Mouse (Mus musculus) intestine, embryonic 15.5 days (tissue): ENCODE measurements around the gene Rnf213. TPM values are rescaled to one million over a fixed set of nuclear protein-coding genes. Genes with fewer than 3 reads are reported as not detected.
A peak's percentile ranks its signal among the peaks of the same experiment; 100 is the strongest.

Source experiments
- ATAC-seq: fragments of 200-750 bp; cut with Nextera tagmentation; 2 replicates; pipeline ENCODE4 v1.8.0; 2017; ENCODE audit warnings: moderate TSS enrichment, moderate library complexity
- H3K27ac ChIP-seq: fragments of 300-500 bp; sonication (generic); 2 replicates; pipeline ENCODE4 v1.5.1; 2015; ENCODE audit warnings: mild to moderate bottlenecking, inconsistent platforms
- H3K27me3 ChIP-seq: fragments of 300-500 bp; sonication (generic); replicated peaks from 2 replicates; pipeline ENCODE4 v1.6.1; 2015; ENCODE audit warnings: inconsistent platforms
- H3K36me3 ChIP-seq: fragments of 300-500 bp; sonication (generic); 2 replicates; pipeline ENCODE4 v1.6.1; 2015; ENCODE audit warnings: inconsistent platforms
- H3K4me1 ChIP-seq: fragments of 300-500 bp; sonication (generic); replicated peaks from 2 replicates; pipeline ENCODE4 v1.6.1; 2015; ENCODE audit warnings: inconsistent platforms
- H3K4me2 ChIP-seq: fragments of 300-500 bp; sonication (generic); replicated peaks from 2 replicates; pipeline ENCODE4 v1.6.1; 2015; ENCODE audit warnings: mild to moderate bottlenecking, inconsistent platforms
- H3K4me3 ChIP-seq: fragments of 300-500 bp; sonication (generic); replicated peaks from 2 replicates; pipeline ENCODE4 v1.5.1; 2015; ENCODE audit warnings: inconsistent platforms
- H3K9ac ChIP-seq: fragments of 300-500 bp; sonication (generic); 2 replicates; pipeline ENCODE4 v1.6.1; 2015; ENCODE audit warnings: inconsistent platforms
- H3K9me3 ChIP-seq: fragments of 300-500 bp; sonication (generic); 2 replicates; pipeline ENCODE4 v1.6.1; 2016; ENCODE audit warnings: inconsistent platforms
- WGBS: fragments of 180-500 bp; shearing (Covaris S2); methylation state at CpG from one replicate; pipeline ENCODE4 v1.1.7; 2015; 5-methylcytosine and 5-hydroxymethylcytosine counted together
- polyA plus RNA-seq: library from polyadenylated mRNA; unstranded; fragments of >200 nt; fragmentation: Nextera tagmentation; extraction: Ambion mirVana; gene quantifications from 2 replicates; pipeline ENCODE4 v1.2.1, GENCODE M21; 2015

Rnf213 gene
- polyA plus RNA-seq, 1 experiment from 2014 or later = 8.3 TPM

DNA sequence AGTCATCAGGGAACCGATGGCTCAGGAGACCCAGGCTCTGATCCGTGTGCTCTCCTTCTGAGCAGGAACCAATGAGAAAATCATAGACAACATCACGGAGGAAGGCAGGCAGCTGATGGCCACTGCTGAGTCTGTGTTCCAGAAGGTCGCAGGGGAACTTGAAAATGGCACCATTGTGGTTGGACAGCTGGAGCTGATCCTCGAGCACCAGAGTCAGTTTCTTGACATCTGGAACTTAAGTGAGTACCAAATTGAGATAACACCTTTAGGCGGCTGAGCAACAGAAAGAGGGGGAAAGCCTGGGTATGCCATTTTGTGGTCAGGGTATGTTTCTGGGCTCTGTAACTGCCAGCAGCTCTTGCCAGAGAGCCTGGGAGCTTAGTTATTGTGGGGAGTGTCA is 34.5 kb downstream of the Rnf213 start:
- peaks cover 13% of the 10 kb centered on the region for H3K4me1 ChIP-seq
- H3K27ac ChIP-seq = no peak overlapping the region
- H3K9ac ChIP-seq = no peak overlapping the region
- H3K36me3 ChIP-seq = peaks cover 6% of the 10 kb centered on the region
- H3K27me3 ChIP-seq = no peaks in the 10 kb centered on the region
- no peaks in the 10 kb centered on the region for H3K9me3 ChIP-seq
- no peak overlapping the region for H3K4me2 ChIP-seq
- H3K4me3 ChIP-seq = no peak overlapping the region
- no peak for ATAC-seq
- WGBS = 85% methylated on average over 6 of the region's 6 CpGs

DNA sequence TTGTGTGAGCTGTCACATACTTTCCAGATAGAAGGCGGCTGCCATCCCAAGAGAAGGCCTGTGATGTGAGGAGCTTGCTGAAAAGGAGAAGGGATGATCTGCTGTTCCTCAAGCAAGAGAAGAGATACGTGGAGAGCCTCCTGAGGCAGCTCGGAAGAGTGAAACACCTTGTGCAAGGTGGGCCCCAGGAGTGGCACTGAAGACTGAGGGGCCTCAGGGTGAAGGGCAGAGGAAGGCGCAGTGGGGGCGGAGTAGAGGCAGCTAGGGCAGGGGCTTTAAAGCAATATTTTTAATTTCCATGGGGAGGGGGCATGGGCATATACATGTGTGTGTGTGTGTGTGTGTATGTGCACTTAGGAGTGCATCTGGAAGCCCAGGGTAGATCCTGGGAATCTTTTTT is 35.1 kb downstream of the Rnf213 start:
- H3K36me3 ChIP-seq = peaks cover 6% of the 10 kb centered on the region
- H3K27me3 ChIP-seq = no peaks in the 10 kb centered on the region
- ATAC-seq = peak; percentile 44
- H3K4me2 ChIP-seq = peak overlapping the region; percentile 51
- H3K9me3 ChIP-seq = no peaks in the 10 kb centered on the region
- H3K9ac ChIP-seq = no peak overlapping the region
- 0 out of 2 replicates have a peak overlapping the region, but pooled peaks have one; percentile 20 for H3K27ac ChIP-seq
- H3K4me3 ChIP-seq = no peak overlapping the region
- WGBS = 73% methylated on average over 5 of the region's 5 CpGs
- H3K4me1 ChIP-seq = peaks cover 13% of the 10 kb centered on the region

DNA sequence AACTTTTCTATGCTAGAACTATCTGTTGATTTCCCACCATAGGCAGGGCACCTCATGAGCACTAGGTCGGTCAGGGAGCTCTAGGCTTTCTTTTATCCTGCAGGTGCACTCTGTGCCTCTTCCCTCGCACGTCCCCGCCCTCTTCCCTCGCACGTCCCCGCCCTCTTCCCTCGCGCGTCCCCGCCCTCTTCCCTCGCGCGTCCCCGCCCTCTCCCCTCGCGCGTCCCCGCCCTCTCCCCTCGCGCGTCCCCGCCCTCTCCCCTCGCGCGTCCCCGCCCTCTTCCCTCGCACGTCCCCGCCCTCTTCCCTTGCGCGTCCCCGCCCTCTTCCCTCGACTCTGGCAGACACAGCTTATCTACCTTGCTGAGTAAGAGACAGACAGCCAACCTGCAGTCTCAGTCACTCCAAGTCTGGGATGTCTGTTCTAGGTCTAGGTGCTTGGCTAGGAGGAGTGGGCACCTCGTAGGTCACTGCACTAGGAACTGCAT is 35.8 kb downstream of the Rnf213 start:
- Histone ChIP-seq H3K4me1 (peaks cover 13% of the 10 kb centered on the region), H3K4me3 (no peak overlapping the region), H3K27ac (0 out of 2 replicates have a peak overlapping the region, but pooled peaks have one; percentile 20), H3K9ac (no peak overlapping the region), H3K4me2 (peak overlapping the region; percentile 51), H3K36me3 (peaks cover 9% of the 10 kb centered on the region), H3K9me3 (no peaks in the 10 kb centered on the region), H3K27me3 (no peaks in the 10 kb centered on the region)
- 1% methylated on average over 19 of the region's 35 CpGs for WGBS
- peak; percentile 94 for ATAC-seq

DNA sequence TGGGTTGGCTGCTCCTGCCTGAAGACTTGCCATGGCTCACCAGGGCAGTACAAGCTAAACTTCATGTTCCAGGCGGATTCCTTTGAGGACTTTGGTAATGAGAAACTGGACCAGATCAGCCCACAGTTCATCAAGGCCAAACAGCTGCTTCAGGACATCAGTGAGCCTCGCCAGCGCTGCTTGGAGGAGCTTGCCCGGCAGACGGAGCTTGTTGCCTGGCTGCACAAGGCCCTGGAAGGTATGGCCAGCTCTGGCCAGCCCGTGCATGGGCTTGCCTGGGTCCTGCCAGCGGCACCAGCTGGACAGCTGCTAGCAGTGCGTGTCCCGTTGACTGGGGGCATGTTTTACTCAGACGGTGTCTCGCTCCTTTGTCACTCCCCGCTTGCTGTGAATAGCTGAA is 38.6 kb downstream of the Rnf213 start:
- H3K4me3 ChIP-seq = no peak overlapping the region
- peaks cover 16% of the 10 kb centered on the region for H3K36me3 ChIP-seq
- no peaks in the 10 kb centered on the region for H3K9me3 ChIP-seq
- no peak for ATAC-seq
- WGBS = 91% methylated on average over 12 of the region's 12 CpGs
- H3K4me2 ChIP-seq = no peak overlapping the region
- peaks cover 13% of the 10 kb centered on the region for H3K4me1 ChIP-seq
- H3K9ac ChIP-seq = no peak overlapping the region
- H3K27me3 ChIP-seq = no peaks in the 10 kb centered on the region
- H3K27ac ChIP-seq = no peak overlapping the region

DNA sequence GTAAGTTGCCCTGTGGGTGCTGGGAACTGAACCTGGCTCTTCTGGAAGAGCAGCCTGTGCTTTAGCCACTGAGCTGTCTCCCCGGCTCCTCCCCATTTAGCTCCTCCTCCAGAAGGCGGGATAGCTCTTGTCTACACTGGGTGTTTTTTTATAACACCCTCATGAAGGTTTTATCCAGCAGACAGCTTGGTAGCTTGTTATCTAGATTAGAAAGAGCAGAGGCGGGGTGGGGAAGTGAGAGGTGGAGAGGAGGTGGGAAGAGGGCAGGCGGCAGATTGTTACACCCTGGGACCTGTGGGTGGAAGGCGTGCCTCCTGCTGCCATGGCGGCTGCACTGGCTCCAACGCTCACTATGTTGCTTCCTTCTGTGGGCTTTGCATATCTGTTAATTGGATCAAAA is 39.8 kb downstream of the Rnf213 start:
- no peaks in the 10 kb centered on the region for H3K9me3 ChIP-seq
- no peak overlapping the region for H3K9ac ChIP-seq
- H3K27me3 ChIP-seq = no peaks in the 10 kb centered on the region
- ATAC-seq = no peak
- H3K4me3 ChIP-seq = no peak overlapping the region
- H3K4me2 ChIP-seq = no peak overlapping the region
- peaks cover 17% of the 10 kb centered on the region for H3K36me3 ChIP-seq
- 71% methylated on average over 7 of the region's 7 CpGs for WGBS
- H3K27ac ChIP-seq = no peak overlapping the region
- H3K4me1 ChIP-seq = peaks cover 10% of the 10 kb centered on the region

DNA sequence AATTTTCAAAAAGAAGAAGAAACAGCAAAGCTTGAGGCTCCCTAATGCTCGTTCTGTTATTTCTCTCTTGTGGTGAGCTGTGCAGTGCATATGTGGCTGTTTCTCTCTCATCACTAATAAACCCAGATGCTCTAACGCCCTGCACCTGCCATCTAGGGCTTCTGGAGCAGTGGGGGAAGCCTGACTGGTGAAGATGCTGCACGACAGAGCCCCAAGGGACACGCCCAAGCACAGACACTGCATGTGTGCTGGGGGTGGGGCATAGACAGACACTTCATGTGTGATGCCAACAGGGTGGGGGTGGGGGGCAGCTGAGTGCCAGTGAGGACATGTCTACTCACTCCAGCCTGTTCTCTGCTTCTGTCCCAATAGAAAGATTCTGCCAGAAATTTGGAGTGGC is 41.4 kb downstream of the Rnf213 start:
- no peak overlapping the region for H3K4me2 ChIP-seq
- no peaks in the 10 kb centered on the region for H3K9me3 ChIP-seq
- H3K27me3 ChIP-seq = no peaks in the 10 kb centered on the region
- no peak overlapping the region for H3K27ac ChIP-seq
- no peak overlapping the region for H3K9ac ChIP-seq
- no peak for ATAC-seq
- no peak overlapping the region for H3K4me3 ChIP-seq
- H3K4me1 ChIP-seq = no peaks in the 10 kb centered on the region
- 80% methylated on average over 4 of the region's 4 CpGs for WGBS
- peaks cover 17% of the 10 kb centered on the region for H3K36me3 ChIP-seq

DNA sequence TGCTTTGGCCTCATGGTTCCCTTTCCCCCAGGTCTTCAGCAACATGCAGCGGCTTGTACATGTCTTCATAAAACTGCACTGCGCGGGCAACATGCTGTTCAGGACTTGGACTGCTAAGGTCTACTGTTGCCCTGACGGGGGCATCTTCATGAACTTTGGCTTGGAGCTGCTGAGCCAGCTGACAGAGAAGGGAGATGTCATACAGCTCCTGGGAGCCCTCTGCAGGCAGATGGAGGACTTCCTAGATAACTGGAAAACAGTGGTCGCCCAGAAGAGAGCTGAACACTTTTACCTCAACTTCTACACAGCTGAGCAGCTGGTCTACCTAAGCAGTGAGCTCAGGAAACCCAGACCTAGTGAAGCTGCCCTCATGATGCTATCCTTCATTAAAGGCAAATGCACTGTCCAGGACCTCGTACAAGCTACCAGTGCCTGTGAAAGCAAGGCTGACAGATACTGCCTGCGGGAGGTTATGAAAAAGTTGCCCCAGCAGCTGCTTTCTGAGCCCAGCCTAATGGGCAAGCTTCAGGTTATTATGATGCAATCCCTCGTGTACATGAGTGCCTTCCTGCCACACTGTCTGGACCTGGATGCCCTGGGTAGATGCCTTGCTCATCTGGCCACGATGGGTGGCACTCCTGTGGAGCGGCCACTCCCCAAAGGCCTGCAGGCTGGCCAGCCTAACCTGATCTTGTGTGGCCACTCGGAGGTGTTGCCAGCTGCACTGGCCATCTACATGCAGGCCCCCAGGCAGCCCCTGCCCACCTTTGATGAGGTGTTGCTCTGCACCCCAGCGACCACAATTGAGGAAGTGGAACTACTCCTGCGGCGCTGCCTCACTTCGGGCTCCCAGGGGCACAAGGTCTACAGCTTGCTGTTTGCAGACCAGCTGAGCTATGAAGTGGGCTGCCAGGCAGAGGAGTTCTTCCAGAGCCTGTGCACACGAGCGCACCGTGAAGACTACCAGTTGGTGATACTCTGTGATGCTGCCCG is 43.3 kb downstream of the Rnf213 start:
- Histone ChIP-seq H3K4me3 (no peak overlapping the region), H3K36me3 (peaks cover 27% of the 10 kb centered on the region), H3K27me3 (no peaks in the 10 kb centered on the region), H3K4me1 (no peaks in the 10 kb centered on the region), H3K4me2 (no peak overlapping the region), H3K27ac (no peak overlapping the region), H3K9me3 (no peaks in the 10 kb centered on the region), H3K9ac (no peak overlapping the region)
- no peak for ATAC-seq
- 83% methylated on average over 19 of the region's 19 CpGs for WGBS

DNA sequence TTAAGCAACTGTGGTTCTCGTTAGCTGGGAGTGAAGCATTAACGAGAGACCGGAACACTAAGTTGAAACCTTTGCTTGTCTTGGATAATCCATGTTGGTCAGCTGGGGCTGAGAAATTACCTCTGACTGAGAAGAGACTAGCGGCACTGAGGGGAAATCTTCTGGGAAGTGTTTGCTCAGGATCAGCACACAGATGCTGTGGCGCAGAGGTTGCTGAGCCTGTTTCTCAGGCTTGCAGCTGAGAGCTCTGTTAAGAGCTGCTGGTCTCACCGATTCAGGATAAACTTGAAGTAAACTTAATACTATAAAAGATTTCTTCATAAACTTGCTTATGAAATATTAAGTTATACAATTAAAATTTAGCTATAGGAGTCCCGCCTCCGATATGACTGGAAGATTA is 45.9 kb downstream of the Rnf213 start:
- no peak for ATAC-seq
- H3K4me1 ChIP-seq = no peaks in the 10 kb centered on the region
- H3K36me3 ChIP-seq = peaks cover 19% of the 10 kb centered on the region
- no peaks in the 10 kb centered on the region for H3K9me3 ChIP-seq
- no peaks in the 10 kb centered on the region for H3K27me3 ChIP-seq
- H3K4me2 ChIP-seq = no peak overlapping the region
- no peak overlapping the region for H3K4me3 ChIP-seq
- H3K27ac ChIP-seq = no peak overlapping the region
- WGBS = 71% methylated on average over 8 of the region's 8 CpGs
- H3K9ac ChIP-seq = no peak overlapping the region

DNA sequence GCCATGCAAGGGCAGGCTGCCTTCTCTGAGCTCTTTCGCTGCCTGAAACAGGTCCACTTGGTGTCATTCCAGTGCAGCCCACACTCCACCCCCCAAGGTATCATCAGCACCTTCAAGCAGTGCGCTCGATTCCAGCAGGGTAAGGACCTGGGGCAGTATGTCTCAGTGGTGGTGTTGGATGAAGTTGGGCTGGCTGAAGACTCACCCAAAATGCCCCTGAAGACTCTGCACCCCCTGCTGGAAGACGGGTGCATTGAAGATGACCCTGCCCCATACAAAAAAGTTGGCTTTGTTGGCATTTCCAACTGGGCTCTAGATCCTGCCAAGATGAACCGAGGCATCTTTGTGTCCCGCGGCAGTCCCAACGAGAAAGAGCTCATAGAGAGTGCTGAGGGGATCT is 49.3 kb downstream of the Rnf213 start:
- H3K4me1 ChIP-seq = no peaks in the 10 kb centered on the region
- peaks cover 13% of the 10 kb centered on the region for H3K36me3 ChIP-seq
- WGBS = 91% methylated on average over 8 of the region's 8 CpGs

DNA sequence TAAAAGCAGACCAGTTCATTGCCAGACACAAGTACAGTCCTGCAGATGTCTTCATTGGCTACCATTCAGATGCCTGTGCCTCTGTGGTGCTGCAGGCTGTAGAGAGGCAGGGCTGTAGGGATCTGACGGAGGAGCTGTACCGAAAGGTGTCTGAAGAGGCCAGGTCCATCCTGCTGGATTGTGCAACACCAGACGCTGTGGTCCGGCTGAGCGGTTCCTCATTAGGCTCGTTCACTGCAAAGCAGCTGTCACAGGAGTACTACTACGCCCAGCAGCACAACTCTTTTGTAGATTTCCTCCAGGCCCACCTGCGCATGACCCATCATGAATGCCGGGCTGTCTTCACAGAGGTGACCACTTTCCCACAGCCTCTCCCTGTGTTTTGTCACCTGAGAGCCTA is 50.5 kb downstream of the Rnf213 start:
- Histone ChIP-seq H3K9ac (no peak overlapping the region), H3K4me2 (no peak overlapping the region), H3K4me1 (no peaks in the 10 kb centered on the region), H3K36me3 (peaks cover 13% of the 10 kb centered on the region), H3K27me3 (no peaks in the 10 kb centered on the region), H3K4me3 (no peak overlapping the region), H3K9me3 (no peaks in the 10 kb centered on the region), H3K27ac (no peak overlapping the region)
- 88% methylated on average over 9 of the region's 9 CpGs for WGBS
- no peak for ATAC-seq

More for the DNA sequence above, 49.3 kb downstream of the Rnf213 start:
- H3K9me3 ChIP-seq = no peaks in the 10 kb centered on the region
- no peaks in the 10 kb centered on the region for H3K27me3 ChIP-seq
- no peak overlapping the region for H3K27ac ChIP-seq
- no peak overlapping the region for H3K9ac ChIP-seq
- ATAC-seq = no peak
- H3K4me3 ChIP-seq = no peak overlapping the region
- no peak overlapping the region for H3K4me2 ChIP-seq

DNA sequence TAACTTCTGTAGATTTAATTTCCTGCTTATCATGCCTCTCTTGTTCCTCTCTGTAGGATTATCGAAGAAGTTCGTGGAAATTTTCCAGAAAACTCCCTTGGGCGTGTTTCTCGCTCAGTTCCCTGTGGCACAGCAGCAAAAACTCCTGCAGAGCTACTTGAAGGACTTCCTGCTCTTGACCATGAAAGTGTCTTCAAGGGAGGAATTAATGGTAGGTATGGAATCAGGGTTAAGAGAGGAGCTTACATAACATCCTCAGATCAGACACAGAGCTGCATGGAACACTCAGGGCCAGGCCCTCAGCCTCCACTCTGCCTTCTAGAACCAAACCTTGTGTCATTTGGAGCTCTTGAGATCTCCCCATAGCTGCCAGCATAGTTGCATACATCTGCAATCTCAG is 63.2 kb downstream of the Rnf213 start:
- Histone ChIP-seq H3K9ac (no peak overlapping the region), H3K4me2 (no peak overlapping the region), H3K36me3 (peaks cover 10% of the 10 kb centered on the region; the same call in 1 of the 2 replicates), H3K4me3 (no peak overlapping the region), H3K27me3 (no peaks in the 10 kb centered on the region), H3K27ac (no peak overlapping the region), H3K9me3 (no peaks in the 10 kb centered on the region), H3K4me1 (no peaks in the 10 kb centered on the region)
- 85% methylated on average over 4 of the region's 4 CpGs for WGBS
- no peak for ATAC-seq

DNA sequence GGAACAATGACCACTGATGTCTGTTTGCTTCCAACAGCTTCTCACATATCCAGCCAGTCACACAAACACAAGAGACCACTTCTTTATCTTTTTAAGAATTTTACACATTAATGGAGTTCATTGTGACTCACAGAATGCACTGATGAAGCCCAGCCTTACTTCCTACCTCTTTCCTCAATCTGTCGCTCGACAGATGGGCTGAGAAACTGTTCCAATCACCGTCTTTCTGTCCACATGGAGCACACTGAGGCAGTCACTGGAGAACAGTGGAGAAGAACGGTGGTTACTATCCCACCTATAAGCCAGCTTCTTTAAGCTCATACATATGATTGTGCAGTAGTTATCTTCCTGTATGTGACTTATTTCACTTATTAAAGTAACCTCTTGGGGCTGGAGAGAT is 85.0 kb downstream of the Rnf213 start:
- Histone ChIP-seq H3K4me1 (no peaks in the 10 kb centered on the region), H3K36me3 (peaks cover 5% of the 10 kb centered on the region; the same call in 1 of the 2 replicates)
- 94% methylated on average over 4 of the region's 4 CpGs for WGBS

More for the DNA sequence above, 85.0 kb downstream of the Rnf213 start:
- H3K9ac ChIP-seq = no peak overlapping the region
- H3K27ac ChIP-seq = no peak overlapping the region
- no peaks in the 10 kb centered on the region for H3K9me3 ChIP-seq
- no peak for ATAC-seq
- no peaks in the 10 kb centered on the region for H3K27me3 ChIP-seq
- H3K4me2 ChIP-seq = no peak overlapping the region
- no peak overlapping the region for H3K4me3 ChIP-seq
